29 mouse cellular contexts compared by ENCODE assay signal in genomic region chr19:16462461-16462860, GRCm38 (mm10). TPM values are rescaled to one million over a fixed set of nuclear protein-coding genes. Genes with fewer than 3 reads are reported as not detected.
DNase-seq lines count a peak whose midpoint lies in the region; ATAC-seq and TF ChIP-seq lines count a peak whose summit lies in the region.
"Had no signal": no experiment of that assay in that cellular context is flagged by ENCODE, and none has a peak within 500 bp of the region (broad histone marks: within the 10 kb centered on the region; RNA-seq: fewer than 3 reads in every experiment).

No protein-coding gene starts in this region.

- peak; percentile 15 for DNase-seq in lung, adult 2 months
- peak; percentile 38 for DNase-seq in lung, embryonic 14.5 days
- peak; percentile 61 for DNase-seq in lung, postnatal 0 days (ENCODE audit: low spot score)
- peak; percentile 72 for DNase-seq in lung, postnatal 36 days
- DNase-seq in adrenal gland, postnatal 25 days, result no peak
- no peak for DNase-seq in layer of hippocampus, adult 9-10 months (ENCODE audit: low spot score)
- DNase-seq in liver, embryonic 11.5 days (ENCODE audit: low spot score), result no peak
- DNase-seq: adrenal gland, adult 2 months; adrenal gland, postnatal 14 days; cerebellum, adult 11-12 months; cerebellum, adult 8-10 months; cerebellum, postnatal 10 days; cerebellum, postnatal 36 days; forebrain, postnatal 0 days; gastrocnemius, postnatal 25 days; heart, adult 18-20 months; heart, postnatal 10 days; heart, postnatal 36 days had no signal

- TF ChIP-seq CTCF in lung, adult 2 months (IDR thresholded peaks at IDR 0.05; ENCODE audit: insufficient read depth, low read length), result no peak
- TF ChIP-seq CTCF in lung, embryonic 14.5 days (IDR thresholded peaks at IDR 0.05; ENCODE audit: low read depth), result no peak
- TF ChIP-seq CTCF in lung, postnatal 0 days (IDR thresholded peaks at IDR 0.05), result no peak

- no peak for TF ChIP-seq POLR2A in lung, adult 2 months (IDR thresholded peaks at IDR 0.05; ENCODE audit: borderline replicate concordance, extremely low read depth, low read depth, low read length)

- peak overlapping the region; percentile 14 for H3K4me3 ChIP-seq in lung, adult 2 months (replicated peaks; ENCODE audit: extremely low read depth, low read depth, low read length)
- H3K4me3 ChIP-seq in lung, embryonic 14.5 days (ENCODE audit: low read depth, low read length), result no peak overlapping the region
- H3K4me3 ChIP-seq in lung, postnatal 0 days (ENCODE audit: low read depth, low read length), result no peak overlapping the region
- no peak overlapping the region for H3K4me3 ChIP-seq in liver, embryonic 11.5 days (ENCODE audit: low read depth, low read length)
- H3K4me3 ChIP-seq: embryonic facial prominence, embryonic 12.5 days; erythroblast, embryonic 14.5 days; forebrain, embryonic 10.5 days; heart, embryonic 12.5 days; heart, embryonic 15.5 days; hindbrain, embryonic 10.5 days; hindbrain, embryonic 13.5 days had no signal

- H3K36me3 ChIP-seq in lung, embryonic 14.5 days (ENCODE audit: insufficient read depth), result no peaks in the 10 kb centered on the region
- no peaks in the 10 kb centered on the region for H3K36me3 ChIP-seq in lung, postnatal 0 days (ENCODE audit: insufficient read depth, low read length)
- no peaks in the 10 kb centered on the region for H3K36me3 ChIP-seq in liver, embryonic 11.5 days (ENCODE audit: control insufficient read depth, insufficient read depth, low read length)
- H3K36me3 ChIP-seq: embryonic facial prominence, embryonic 12.5 days; forebrain, embryonic 10.5 days; heart, embryonic 12.5 days; heart, embryonic 15.5 days; hindbrain, embryonic 10.5 days; hindbrain, embryonic 13.5 days had no signal

- no peak overlapping the region for H3K27ac ChIP-seq in lung, embryonic 14.5 days (ENCODE audit: low read depth)
- peak overlapping the region; percentile 62 for H3K27ac ChIP-seq in lung, postnatal 0 days (ENCODE audit: low read length)
- H3K27ac ChIP-seq in liver, embryonic 11.5 days (ENCODE audit: low read depth, low read length), result no peak overlapping the region
- H3K27ac ChIP-seq: embryonic facial prominence, embryonic 12.5 days; forebrain, embryonic 10.5 days; heart, embryonic 15.5 days; hindbrain, embryonic 10.5 days; hindbrain, embryonic 13.5 days had no signal

- H3K4me2 ChIP-seq in lung, embryonic 14.5 days, result no peak overlapping the region
- H3K4me2 ChIP-seq in lung, postnatal 0 days (replicated peaks; ENCODE audit: low read depth, low read length), result 0 out of 2 replicates have a peak overlapping the region, but pooled peaks have one; percentile 9
- H3K4me2 ChIP-seq in liver, embryonic 11.5 days, result no peak overlapping the region
- H3K4me2 ChIP-seq: embryonic facial prominence, embryonic 12.5 days; heart, embryonic 12.5 days; heart, embryonic 15.5 days; hindbrain, embryonic 13.5 days had no signal

- peak; percentile 49; the same call in 1 of the 2 replicates for TF ChIP-seq EP300 in lung, postnatal 0 days (IDR thresholded peaks at IDR 0.05)

- H3K27me3 ChIP-seq in lung, embryonic 14.5 days (ENCODE audit: insufficient read depth, low read length), result no peaks in the 10 kb centered on the region
- no peaks in the 10 kb centered on the region for H3K27me3 ChIP-seq in lung, postnatal 0 days (replicated peaks; ENCODE audit: insufficient read depth, low read length)
- no peaks in the 10 kb centered on the region for H3K27me3 ChIP-seq in liver, embryonic 11.5 days (replicated peaks; ENCODE audit: control insufficient read depth, insufficient read depth, low read length)
- H3K27me3 ChIP-seq: embryonic facial prominence, embryonic 12.5 days; heart, embryonic 12.5 days; heart, embryonic 15.5 days; hindbrain, embryonic 13.5 days had no signal

- no peak for ATAC-seq in lung, embryonic 14.5 days (ENCODE audit: insufficient read depth)
- ATAC-seq in lung, postnatal 0 days, result peak; percentile 74
- no peak for ATAC-seq in liver, embryonic 11.5 days (replicated peaks; ENCODE audit: low FRiP score)
- ATAC-seq: CD4-positive, CD25-positive, alpha-beta regulatory T cell, adult 4 months; forebrain, embryonic 14.5 days; forebrain, postnatal 0 days; hindbrain, embryonic 16.5 days had no signal

- peaks cover 15% of the 10 kb centered on the region for H3K4me1 ChIP-seq in lung, adult 2 months (ENCODE audit: control insufficient read depth, insufficient read depth, low read length)
- no peaks in the 10 kb centered on the region for H3K4me1 ChIP-seq in lung, embryonic 14.5 days (ENCODE audit: insufficient read depth)
- H3K4me1 ChIP-seq in lung, postnatal 0 days (ENCODE audit: insufficient read depth, low read depth, low read length), result no peaks in the 10 kb centered on the region
- peaks cover 4% of the 10 kb centered on the region; the same call in 1 of the 2 replicates for H3K4me1 ChIP-seq in liver, embryonic 11.5 days (replicated peaks; ENCODE audit: control insufficient read depth, insufficient read depth, low read length)
- H3K4me1 ChIP-seq: embryonic facial prominence, embryonic 12.5 days; heart, embryonic 12.5 days; heart, embryonic 15.5 days had no signal

- whole genome bisulfite sequencing in lung, adult 2 months, result 40% methylated on average over 9 of the region's 9 CpGs
- WGBS in lung, embryonic 14.5 days, result 49% methylated on average over 9 of the region's 9 CpGs
- 43% methylated on average over 9 of the region's 9 CpGs for WGBS in lung, postnatal 0 days
- 83% methylated on average over 9 of the region's 9 CpGs for WGBS in liver, embryonic 11.5 days

- no peak overlapping the region for H3K9ac ChIP-seq in lung, embryonic 14.5 days
- no peak overlapping the region for H3K9ac ChIP-seq in lung, postnatal 0 days (replicated peaks; ENCODE audit: low read depth)
- no peak overlapping the region for H3K9ac ChIP-seq in liver, embryonic 11.5 days (ENCODE audit: low read depth, low read length)
- H3K9ac ChIP-seq: embryonic facial prominence, embryonic 12.5 days; forebrain, postnatal 0 days; heart, embryonic 12.5 days; heart, embryonic 15.5 days; hindbrain, embryonic 13.5 days had no signal

- H3K9me3 ChIP-seq in lung, embryonic 14.5 days (ENCODE audit: low read depth, low read length), result no peaks in the 10 kb centered on the region
- no peaks in the 10 kb centered on the region for H3K9me3 ChIP-seq in lung, postnatal 0 days (ENCODE audit: low read length)
- no peaks in the 10 kb centered on the region for H3K9me3 ChIP-seq in liver, embryonic 11.5 days (ENCODE audit: control insufficient read depth, low read length)
- H3K9me3 ChIP-seq: embryonic facial prominence, embryonic 12.5 days; forebrain, embryonic 10.5 days; heart, embryonic 12.5 days; heart, embryonic 15.5 days; hindbrain, embryonic 10.5 days; hindbrain, embryonic 13.5 days had no signal

RNA-seq across cellular contexts. Expression of gene Gna14, which starts 26.9 kb away (rescaled TPM):
- polyA plus RNA-seq in lung, adult 2 months (2012; rRNA removed), result 15.2 and 16.5 TPM in 2 replicates
- 10.5 and 13.4 TPM in 2 replicates for polyA plus RNA-seq in lung, embryonic 14.5 days (2014; fragmentation: Nextera tagmentation; extraction: Ambion mirVana)
- 14.9 and 15.6 TPM in 2 replicates for polyA plus RNA-seq in lung, postnatal 0 days (2015; fragmentation: Nextera tagmentation; extraction: Ambion mirVana)
- 31.3 and 32.4 TPM in 2 replicates for total RNA-seq in adrenal gland, postnatal 25 days (2021)
- 4.0 and 4.2 TPM in 2 replicates for polyA plus RNA-seq in liver, embryonic 11.5 days (2014; fragmentation: Nextera tagmentation; extraction: Ambion mirVana)
- total RNA-seq: MEL had no signal
- polyA plus RNA-seq: erythroblast, embryonic 14.5 days had no signal

Comparison
In these comparisons a context has a peak if more than half of its experiments do, and no peak if none do; other contexts are left out.
1. DNase-seq: peak in lung, adult 2 months (single experiment), lung, embryonic 14.5 days (single experiment), lung, postnatal 0 days (single experiment) and lung, postnatal 36 days (single experiment); none in adrenal gland, postnatal 25 days (single experiment), layer of hippocampus, adult 9-10 months (single experiment) and liver, embryonic 11.5 days (single experiment).